Mouse (Mus musculus) heart, adult 8-10 months (tissue): ENCODE data around the gene Cd180. TPM values are rescaled to one million over a fixed set of nuclear protein-coding genes. Genes with fewer than 3 reads are reported as not detected.
A peak's percentile ranks its signal among the peaks of the same experiment; 100 is the strongest.
"Not testable (repeated sequence)": the region's sequence is repeated elsewhere in the genome, so short reads cannot be mapped to it uniquely, and the experiment has no call there.

Experiments
- DNase-seq: peaks from one replicate; pipeline ENCODE4 v3.0.0; 2022; ENCODE audit warnings: low spot score
- total RNA-seq, 4 experiments: library from RNA; stranded (reverse); gene quantifications; 2 replicates each; pipeline ENCODE4 v1.2.4; 2022

Gene Cd180
- total RNA-seq, 4 experiments from 2014 or later: 0.57 to 2.5 (median 0.85) TPM

DNA sequence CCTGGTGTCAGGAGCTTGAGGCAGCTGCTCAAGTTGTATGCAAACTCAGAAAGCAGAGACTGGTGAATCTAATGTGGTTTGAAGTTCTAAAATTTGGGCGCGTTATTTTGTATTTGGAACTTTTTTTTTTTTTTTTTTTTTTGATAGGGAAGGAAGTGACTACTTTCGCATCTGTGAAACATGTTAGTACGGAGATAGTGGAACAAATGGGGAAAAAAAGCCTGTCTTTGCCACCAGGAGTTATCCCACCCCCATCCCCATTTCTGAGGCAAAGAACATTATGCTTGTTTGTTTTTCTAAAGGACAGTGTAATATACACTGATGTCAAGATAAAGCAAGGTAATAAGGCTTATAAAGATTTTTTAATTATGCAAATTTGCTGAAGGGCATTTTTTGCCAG is 15.8 kb upstream of the Cd180 start:
- DNase-seq: not testable (repeated sequence)

- peak; percentile 79 for DNase-seq
These were observed 14.9 kb upstream of the Cd180 start for GRCm38 (mm10) chr13:102678482-102678881.

GRCm38 (mm10) chr13:102684890-102685289 is 8.5 kb upstream of the Cd180 start:
- DNase-seq: no peak

DNA sequence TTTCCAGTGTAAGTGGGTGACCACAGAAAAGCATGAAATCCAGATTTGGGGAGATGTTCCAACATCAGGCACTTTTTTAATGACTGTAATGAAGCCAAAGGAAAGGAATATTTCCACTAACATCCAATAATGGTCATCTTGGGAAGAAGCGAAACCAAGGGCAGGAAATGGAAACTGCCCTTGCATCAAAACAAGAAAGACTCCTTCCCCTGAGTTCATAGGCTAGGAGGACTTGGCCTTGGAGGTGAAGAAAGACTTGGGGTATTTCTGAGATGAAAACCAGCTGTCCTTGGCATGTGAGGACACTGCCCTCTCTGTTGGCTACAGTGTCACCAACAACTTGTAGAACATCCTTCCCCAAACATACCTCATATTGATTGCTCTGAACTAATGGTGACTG is 5.2 kb upstream of the Cd180 start:
- DNase-seq: no peak

DNA sequence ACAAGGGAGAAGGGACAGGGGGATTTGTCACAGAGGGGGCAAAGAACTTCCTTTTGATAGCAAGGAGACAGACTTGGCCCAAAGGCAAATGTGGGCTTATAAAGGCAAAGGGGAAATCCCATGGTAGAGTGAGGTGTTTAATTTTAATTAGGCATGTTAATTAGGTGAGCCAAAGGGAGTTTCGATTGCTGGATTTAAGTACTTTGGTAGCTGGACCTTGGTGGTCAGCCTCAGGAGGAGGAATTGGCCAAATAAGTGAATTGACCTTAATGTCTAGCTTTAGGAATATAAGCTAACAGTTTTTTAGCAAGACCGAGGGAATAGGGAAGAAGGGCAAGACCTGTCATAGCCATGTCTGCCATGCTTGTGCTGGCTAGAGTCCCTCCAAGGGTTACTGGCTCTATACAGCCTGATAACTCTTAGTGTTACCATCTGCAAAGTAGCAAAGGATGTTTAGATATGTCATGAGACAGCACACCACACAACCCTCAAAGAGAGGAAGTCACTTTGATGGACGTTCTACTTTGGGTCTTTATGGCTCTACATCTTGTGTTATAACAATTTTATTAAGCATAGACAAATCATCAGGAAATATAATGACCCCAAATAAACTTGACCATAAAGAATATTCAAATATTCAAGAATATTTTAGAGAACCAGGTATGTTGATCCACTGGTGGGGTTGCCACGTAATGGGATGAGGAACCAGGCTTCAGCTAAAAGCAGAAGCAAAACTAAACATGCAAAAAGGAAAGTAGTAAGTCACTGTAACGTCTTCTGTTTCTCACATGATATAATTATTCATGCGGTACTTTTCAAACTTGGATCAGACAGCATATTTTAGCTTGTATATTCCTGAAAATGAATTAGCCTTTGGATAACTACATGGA is 3.9 kb upstream of the Cd180 start:
- DNase-seq: no peak

DNA sequence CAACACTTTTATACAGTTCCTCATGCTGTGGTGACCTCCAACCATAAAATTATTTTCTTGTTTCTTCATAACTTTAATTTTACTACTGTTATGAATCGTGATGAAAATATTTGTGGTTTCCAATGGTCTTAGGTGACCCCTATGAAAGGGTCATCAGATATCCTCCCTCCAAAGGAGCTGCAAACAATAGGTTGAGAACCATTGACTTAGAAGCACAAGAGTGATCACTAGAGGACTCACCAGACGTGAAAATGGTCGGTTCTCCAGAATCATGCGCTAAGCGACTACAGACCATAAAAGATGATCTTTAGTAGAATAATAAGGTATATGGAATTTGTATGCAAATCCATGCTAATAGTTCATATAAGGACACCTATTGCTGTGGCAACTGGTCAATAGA is 3.2 kb upstream of the Cd180 start:
- DNase-seq: no peak

DNA sequence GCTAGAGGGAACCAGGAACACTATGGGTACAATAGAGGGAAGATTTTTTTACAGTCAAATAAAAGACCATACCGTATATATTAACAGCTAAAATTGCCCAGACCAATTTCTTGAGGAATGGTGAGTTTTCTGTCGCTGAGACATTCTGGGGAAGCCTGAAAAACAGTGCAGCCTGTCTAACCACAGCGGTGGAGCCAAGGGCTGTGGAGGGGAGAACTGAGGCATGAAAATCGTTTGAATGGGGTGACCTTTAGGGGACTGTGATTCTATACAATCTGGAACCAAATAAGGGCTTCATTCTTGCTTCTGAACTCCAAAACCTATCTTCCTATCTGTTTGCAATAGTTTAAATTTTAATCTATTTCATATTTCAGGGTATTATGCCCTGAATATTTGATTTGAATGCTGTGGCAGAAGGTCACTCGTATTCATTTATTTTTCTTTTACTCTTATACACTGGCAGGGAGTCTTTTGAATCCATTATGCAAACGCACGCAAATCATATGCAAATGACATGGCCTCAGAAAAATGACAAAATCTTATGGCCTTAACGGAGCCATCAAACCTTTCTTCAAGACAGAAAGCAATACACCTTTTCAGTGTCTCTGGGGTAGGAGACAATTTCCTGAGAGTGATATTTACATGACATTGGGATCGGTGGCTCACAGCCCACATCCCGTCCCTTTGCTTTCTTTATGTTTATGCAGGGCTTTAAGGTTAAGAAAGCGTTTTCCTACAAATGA is 1.8 kb upstream of the Cd180 start:
- no peak for DNase-seq

- DNase-seq: no peak
These were observed 796 bp downstream of the Cd180 start for GRCm38 (mm10) chr13:102694154-102694553.

DNA sequence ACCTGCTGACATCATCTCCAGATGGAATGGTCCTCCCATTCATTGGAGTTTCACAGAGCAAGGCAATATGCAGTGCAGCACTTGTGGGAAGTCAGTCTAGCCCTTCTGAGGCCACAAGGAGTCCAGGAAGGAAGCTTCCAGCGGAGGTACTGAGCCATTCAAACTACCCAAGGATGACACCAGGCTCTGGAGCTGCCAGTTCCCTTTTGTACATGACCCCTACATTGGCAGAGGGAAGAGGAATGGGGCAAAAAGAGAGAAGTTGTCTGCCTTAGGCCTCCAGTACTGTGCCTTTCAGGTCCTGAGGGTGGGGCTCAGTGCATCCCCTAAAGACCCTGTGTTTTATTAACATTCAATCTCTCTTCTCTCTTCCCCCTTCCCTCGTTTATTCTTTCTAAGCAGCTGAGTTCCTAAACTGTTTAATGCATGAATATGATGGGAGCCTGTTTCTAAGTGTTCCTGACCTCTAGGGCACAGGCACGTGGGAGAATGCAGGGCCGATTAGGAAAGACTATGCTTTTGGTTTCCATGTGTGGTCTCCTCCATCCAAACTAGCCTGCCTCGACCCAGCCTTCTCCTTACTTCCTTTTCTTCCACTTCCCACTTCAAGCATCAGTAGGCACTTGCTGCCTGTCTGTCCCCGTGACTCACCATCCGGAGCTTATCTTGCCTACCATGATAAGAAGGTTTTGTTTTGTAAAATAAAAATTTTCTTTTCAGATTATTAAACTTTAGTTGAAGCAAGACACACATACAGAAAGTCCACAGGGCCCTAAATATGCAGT is 2.0 kb downstream of the Cd180 start:
- DNase-seq: no peak

DNA sequence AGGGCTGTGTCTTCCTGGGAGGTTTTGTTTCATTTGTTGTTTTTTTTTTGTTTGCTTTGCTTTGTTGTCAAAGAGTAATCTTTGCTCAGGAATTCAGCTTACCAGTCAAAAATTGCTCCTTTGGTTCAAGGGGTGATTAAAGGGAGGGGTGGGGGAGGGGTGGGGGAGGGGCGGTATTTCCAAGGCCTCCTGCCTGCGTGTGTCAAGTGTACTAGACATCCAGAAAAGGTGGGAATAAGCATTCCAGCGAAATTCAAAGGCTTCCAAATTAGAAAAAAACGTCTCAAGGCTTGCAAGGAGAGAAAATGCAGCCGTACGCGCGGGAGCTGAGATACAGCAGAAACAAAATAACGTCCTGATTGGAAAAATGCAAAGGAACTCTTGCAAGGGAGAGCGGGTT is 5.0 kb downstream of the Cd180 start:
- no peak for DNase-seq

- DNase-seq: peak; percentile 35
These were observed 5.5 kb downstream of the Cd180 start for GRCm38 (mm10) chr13:102698751-102699323.

- no peak for DNase-seq
These were observed 6.8 kb downstream of the Cd180 start for GRCm38 (mm10) chr13:102700176-102700575.

DNA sequence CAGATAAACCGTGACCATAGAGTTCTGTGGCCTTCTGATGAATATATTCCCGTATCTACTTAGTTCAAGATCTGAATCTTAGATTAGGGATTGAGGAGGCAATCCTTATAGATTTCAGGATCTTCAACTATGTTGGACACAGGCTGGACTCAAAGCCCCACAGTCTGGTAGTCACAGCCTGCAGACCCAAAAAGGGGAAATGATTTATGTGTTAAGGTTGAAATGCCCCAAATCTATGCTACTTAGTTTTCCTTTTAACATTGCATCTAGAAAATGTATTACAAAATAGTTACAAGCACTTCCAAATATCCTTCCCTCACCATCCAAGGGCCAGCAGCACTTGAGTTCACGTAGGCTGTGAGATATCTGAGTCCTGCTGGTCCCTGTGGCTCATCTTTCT is 7.4 kb downstream of the Cd180 start:
- DNase-seq: no peak

DNA sequence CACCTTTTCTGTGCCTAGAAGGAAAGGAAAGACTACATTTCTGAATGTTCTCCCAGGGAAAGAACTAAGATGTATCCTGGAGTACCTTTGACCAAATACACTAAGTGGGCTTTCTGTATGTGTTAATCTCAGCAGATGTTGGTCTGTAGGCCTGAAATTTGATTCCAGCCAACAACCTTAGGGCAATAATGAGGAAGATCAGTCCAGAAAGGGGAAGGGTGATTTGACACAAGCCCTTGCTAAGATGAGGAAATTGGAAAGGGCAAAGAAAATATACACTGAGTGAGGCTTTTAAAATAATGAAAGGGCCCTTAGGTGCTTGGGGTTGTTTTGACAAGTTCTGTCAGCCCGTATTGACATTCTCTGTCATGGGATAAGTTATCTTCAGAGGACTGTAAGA is 23.6 kb downstream of the Cd180 start:
- DNase-seq: no peak

GRCm38 (mm10) chr13:102725416-102725815 is 32.1 kb downstream of the Cd180 start:
- DNase-seq: no peak

DNA sequence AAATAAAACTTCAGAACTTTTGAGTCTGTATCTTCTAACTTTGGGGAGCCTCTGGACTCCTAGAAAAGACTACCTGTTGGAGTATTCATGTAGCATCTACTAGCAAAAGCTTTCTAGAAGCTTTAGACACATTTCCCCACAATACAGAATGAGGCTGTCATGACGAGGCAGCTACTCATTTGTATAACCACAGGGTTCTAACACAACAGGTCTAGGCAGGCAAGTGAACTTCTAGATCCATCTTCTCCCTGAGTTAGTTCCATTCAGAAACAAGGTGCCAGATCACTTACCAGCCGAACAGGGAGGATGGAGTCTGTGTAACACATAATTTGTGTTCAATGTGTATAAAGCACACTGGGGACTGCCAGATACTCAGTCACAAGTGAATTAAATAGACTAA is 32.5 kb downstream of the Cd180 start:
- no peak for DNase-seq

DNA sequence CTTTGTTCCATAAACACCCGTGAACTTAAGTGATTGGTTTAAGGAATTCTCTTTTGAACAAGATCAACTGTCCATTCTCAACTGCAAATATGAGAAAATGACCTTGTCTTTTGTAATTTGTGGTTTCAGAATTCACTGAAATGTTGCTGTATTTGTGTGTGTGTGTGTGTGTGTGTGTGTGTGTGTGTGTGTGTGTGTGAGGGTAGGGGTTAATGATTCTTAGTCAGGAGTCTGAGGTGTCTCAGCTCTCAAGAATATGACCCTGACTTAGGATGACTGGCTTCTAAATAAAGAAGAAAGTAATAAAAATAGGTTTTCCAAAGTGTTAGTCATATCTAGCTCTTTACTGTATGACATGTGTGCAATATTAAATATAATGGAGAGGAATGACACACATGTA is 33.5 kb downstream of the Cd180 start:
- DNase-seq: no peak

DNA sequence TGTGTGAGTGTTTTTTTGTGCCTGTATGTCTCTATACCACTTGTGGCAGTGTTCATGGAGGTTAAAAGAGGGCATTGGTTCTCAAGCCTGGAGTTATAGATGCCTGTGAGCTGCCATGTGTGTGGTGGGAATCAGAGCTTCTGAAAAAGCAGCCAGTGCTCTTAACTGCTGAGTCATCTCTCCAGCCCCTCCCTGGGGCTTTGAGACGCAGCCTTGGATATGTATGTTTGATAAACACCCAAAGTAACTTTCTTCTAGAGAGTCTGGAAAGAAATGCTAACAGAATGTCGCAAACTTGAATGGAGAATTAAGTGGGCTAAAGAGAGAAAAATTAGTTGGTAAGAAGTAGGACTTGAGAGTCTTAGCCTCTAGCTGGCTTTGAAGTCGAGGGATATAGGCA is 34.7 kb downstream of the Cd180 start:
- no peak for DNase-seq

GRCm38 (mm10) chr13:102728951-102729350 is 35.6 kb downstream of the Cd180 start:
- not testable (repeated sequence) for DNase-seq

- no peak for DNase-seq
These were observed 39.7 kb downstream of the Cd180 start for GRCm38 (mm10) chr13:102733063-102733462.

DNA sequence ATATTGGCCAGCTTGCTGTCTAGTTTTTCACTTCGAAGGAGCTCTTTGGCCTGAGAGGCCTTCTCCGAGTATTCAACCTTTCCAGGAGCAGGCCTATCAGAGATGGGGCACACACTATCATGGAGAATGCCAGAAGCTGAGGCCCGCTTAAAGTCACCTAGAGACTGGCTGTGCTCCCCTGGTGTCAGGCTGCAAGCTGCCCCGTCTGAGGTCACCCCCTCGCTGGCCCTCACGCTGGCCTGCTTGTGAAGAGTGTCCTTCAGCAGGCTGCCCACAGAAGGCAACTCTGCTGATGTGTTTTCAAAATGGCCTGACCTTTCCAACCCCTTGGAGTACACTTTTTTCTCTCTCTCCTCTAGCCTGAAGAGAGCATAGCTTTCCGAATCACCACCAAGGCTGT is 44.5 kb downstream of the Cd180 start:
- DNase-seq: no peak
